In the genomic region with DNA sequence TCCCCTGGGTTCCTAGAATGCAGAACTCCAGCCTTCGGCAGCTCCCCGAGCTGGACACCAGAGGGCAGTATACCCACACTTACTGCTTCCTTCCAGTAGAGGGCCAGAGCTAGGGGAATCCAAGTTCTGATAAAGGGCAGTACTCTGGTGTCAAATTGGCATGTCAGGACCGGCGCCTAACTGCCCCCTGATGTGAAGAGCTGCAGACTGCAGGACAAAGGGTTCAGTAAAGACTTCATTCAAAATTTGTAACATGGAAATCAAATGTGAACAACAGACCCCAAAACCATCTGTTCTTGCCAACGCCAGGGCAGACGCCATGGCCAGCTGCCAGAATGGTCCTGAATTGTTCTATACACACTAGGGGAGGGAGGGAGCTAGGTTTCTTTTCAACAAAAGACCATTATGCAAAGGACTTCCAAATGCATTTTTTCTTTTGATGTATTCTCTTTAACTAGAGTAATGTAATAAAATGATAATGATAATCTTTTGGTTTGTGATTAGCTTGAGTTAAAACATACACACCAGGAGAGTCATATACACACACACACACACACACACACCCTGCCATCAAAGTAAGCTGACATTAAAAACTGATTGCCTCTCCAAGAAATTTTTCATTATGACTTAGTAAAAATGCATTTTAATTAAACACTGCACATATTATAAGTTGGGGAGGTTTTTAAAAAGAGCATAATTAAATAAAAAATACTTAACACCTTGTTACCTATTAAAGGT, we compare ENCODE assay signal across 9 mouse cellular contexts.
DNase-seq lines count a peak whose midpoint lies in the region; ATAC-seq lines count a peak whose summit lies in the region.
"Had no signal": no experiment of that assay in that cellular context is flagged by ENCODE, and none has a peak within 500 bp of the region (broad histone marks: within the 10 kb centered on the region; RNA-seq: fewer than 3 reads in every experiment).

No protein-coding gene starts in this region.

- 0 out of 2 replicates have a peak, but pooled peaks cover 3% of the 10 kb centered on the region for H3K4me1 ChIP-seq in forebrain, embryonic 15.5 days
- H3K4me1 ChIP-seq in lung, embryonic 16.5 days (replicated peaks; ENCODE audit: control insufficient read depth, insufficient read depth, low read length) = peaks cover 7% of the 10 kb centered on the region
- H3K4me1 ChIP-seq: liver, embryonic 15.5 days had no signal

- no peak overlapping the region for H3K9ac ChIP-seq in forebrain, embryonic 15.5 days (replicated peaks)
- no peak overlapping the region for H3K9ac ChIP-seq in lung, embryonic 16.5 days (ENCODE audit: low read length)
- H3K9ac ChIP-seq: liver, embryonic 15.5 days had no signal

- no peaks in the 10 kb centered on the region for H3K27me3 ChIP-seq in forebrain, embryonic 15.5 days
- H3K27me3 ChIP-seq in lung, embryonic 16.5 days (ENCODE audit: control insufficient read depth, insufficient read depth, low read depth, low read length) = no peaks in the 10 kb centered on the region
- H3K27me3 ChIP-seq: liver, embryonic 15.5 days had no signal

- H3K27ac ChIP-seq in forebrain, embryonic 15.5 days (replicated peaks) = no peak overlapping the region
- H3K27ac ChIP-seq in lung, embryonic 16.5 days (ENCODE audit: low read length) = no peak overlapping the region
- H3K27ac ChIP-seq: liver, embryonic 15.5 days had no signal

- no peaks in the 10 kb centered on the region for H3K36me3 ChIP-seq in forebrain, embryonic 15.5 days
- no peaks in the 10 kb centered on the region for H3K36me3 ChIP-seq in lung, embryonic 16.5 days (ENCODE audit: control insufficient read depth, insufficient read depth, low read length)
- H3K36me3 ChIP-seq: liver, embryonic 15.5 days had no signal

- DNase-seq in ES-CJ7 (ENCODE audit: low read depth, low spot score) = peak; percentile 68
- DNase-seq in heart, postnatal 36 days = peak; percentile 53 to 63
- peak; percentile 33 to 77 for DNase-seq in layer of hippocampus, adult 18-20 months (ENCODE audit: low spot score in 2 of 2)
- peak; percentile 26 for DNase-seq in retina, adult 2 months (ENCODE audit: low read depth, low spot score)
- peak; percentile 24 to 27 for DNase-seq in thymus, postnatal 36 days

- peak; percentile 81 for ATAC-seq in cerebellum, adult (ENCODE audit: insufficient number of reproducible peaks, low FRiP score, low TSS enrichment)
- ATAC-seq in forebrain, embryonic 15.5 days (replicated peaks) = peak; percentile 91
- ATAC-seq in lung, embryonic 16.5 days (ENCODE audit: low read depth) = peak; percentile 62

- H3K4me2 ChIP-seq in forebrain, embryonic 15.5 days (replicated peaks) = no peak overlapping the region
- peak overlapping the region; percentile 44 for H3K4me2 ChIP-seq in lung, embryonic 16.5 days (ENCODE audit: low read depth, low read length)
- H3K4me2 ChIP-seq: liver, embryonic 15.5 days had no signal

- no peak overlapping the region for H3K4me3 ChIP-seq in forebrain, embryonic 15.5 days
- H3K4me3 ChIP-seq in lung, embryonic 16.5 days (ENCODE audit: low read length) = no peak overlapping the region; the same call in 1 of the 2 replicates
- H3K4me3 ChIP-seq: liver, embryonic 15.5 days had no signal

- no peaks in the 10 kb centered on the region for H3K9me3 ChIP-seq in forebrain, embryonic 15.5 days
- no peaks in the 10 kb centered on the region for H3K9me3 ChIP-seq in lung, embryonic 16.5 days (ENCODE audit: control insufficient read depth, low read length)
- H3K9me3 ChIP-seq: liver, embryonic 15.5 days had no signal

- 13% methylated on average over 6 of the region's 6 CpGs for WGBS in forebrain, embryonic 15.5 days
- WGBS in lung, embryonic 16.5 days = 23% methylated on average over 6 of the region's 6 CpGs

- intact Hi-C loops in heart, postnatal 36 days (cut with DNase I) = loop anchor here (2.0 to 10.0 kb wide), 4 partner anchors 197 to 481 kb away; no protein-coding TSS in a partner anchor
